Mouse (Mus musculus) left cerebral cortex, postnatal 36 days (tissue): ENCODE measurements around the gene Adcyap1r1. TPM values are rescaled to one million over a fixed set of nuclear protein-coding genes. Genes with fewer than 3 reads are reported as not detected.

Source experiments
- DNase-seq, 2 experiments: peaks; one replicate each; pipeline ENCODE4 v3.0.0; 2021 to 2022; ENCODE audit warnings: low spot score in 2 of 2, mixed read lengths in 1 of 2
- intact Hi-C: fragments of 180-260 bp; cut with DNase I; formaldehyde crosslinking; loops from one replicate; pipeline ENCODE4 v1.15.1; 2025
- total RNA-seq, 2 experiments: library from RNA; stranded (reverse); gene quantifications; 2 replicates each; pipeline ENCODE4 v1.2.3; 2021

Gene Adcyap1r1
- total RNA-seq, 2 experiments from 2014 or later, result 110 to 124 TPM

DNA sequence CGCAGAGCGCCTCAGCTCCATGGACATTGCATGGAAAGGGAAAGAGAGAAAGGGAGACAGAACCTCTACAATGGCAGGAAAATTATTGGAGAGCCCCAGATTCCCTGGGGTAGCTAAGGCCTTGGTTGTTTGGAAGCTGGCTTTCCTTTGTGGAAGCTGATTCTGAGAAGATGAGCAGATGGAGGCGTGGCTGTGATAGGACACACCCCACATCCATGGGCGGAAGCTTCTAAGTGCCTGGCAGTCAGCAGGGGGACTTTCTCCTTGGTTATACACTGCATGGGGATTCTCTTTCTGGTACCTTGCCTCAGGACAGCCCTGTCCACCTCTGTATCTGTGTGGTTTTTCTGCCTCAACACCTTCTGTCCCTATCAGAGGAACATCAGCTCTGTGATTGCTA lies 33.4 kb downstream of the Adcyap1r1 start:
- DNase-seq, result no peak

DNA sequence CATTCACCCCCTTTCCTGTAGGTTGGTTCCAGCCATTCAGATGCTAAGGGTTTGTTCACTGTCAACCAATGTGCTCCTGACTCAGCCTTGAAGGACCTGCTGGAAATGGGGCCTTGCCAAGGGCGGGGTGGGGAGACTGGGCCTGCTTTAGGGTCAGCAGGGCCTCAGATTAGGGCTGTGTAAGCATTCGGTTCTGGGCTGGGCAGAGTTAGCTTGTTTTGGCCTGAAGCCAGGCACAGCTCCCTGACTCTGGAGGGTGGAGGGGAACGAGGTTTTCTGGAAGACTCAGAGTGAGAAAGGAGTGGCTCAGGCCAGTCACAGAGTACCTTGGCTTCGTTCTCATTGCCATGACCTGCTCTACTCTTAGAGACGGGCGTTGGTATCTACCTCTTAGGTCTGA lies 35.9 kb downstream of the Adcyap1r1 start:
- no peak for DNase-seq

More for the DNA sequence above, 33.4 kb downstream of the Adcyap1r1 start:
- intact Hi-C loops, result no loop called here

DNA sequence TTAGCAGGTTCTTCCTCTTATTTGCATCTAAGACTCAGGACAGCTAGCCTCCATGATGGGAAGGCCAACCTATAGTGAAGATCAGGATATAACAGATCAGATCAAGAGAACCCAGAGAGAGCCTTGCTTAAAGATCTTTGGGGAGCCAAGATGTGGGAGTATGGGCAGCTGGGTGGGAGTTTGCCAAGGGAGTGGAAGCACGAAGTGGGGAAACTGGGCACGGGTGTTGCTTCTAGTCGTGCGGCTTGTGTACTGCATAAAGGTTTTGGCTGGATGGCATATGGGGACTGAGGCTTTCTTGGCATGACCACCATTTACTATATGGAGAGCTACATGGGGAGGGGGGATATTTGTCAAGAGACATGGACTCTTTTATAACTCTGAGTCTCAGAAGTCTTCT lies 44.4 kb downstream of the Adcyap1r1 start:
- intact Hi-C loops, result no loop called here
- DNase-seq, result peak in 1 of 2 experiments; percentile 32

More for the DNA sequence above, 35.9 kb downstream of the Adcyap1r1 start:
- intact Hi-C loops, result no loop called here

GRCm38 (mm10) chr6:55498753-55499152 lies 47.0 kb downstream of the Adcyap1r1 start:
- intact Hi-C loops, result no loop called here
- no peak for DNase-seq

DNA sequence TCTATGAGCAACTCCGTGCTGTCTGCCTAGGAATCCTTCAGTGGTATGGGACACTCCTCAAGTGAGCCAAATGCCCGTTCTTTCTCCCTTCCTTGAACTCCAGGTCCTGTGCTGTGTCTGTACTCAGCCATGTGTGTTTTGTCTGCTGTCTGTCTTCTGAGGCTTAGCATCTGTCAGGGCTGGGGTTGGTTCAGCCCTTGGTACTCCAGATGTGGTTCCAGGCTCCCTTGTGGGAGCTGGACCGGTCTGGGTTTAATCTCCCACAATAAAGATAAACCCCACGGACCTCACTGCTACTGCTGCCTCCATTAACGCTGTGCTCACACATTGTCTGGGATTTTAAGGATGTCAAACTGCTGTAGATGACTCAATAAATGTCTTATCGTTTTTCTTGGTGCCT lies 49.3 kb downstream of the Adcyap1r1 start:
- intact Hi-C loops, result no loop called here
- no peak for DNase-seq

DNA sequence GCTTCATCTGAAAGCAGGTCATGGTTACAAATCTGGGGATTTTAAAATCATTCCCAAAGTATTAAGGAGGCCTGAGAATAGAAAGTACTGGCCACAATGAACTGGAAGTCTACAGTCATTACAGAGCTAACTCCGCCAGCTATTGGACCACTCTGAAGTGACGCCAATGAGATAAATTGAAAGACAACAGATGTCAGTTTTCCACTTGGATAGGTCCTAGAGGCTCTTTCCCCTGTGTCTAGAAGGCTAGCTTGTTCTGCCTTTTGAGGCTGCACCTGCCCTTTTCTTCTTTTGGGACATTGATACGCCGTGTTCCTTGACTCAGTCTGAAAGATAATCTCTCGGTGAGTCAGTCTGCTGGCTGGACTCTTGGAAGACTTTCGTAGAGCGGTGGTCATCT lies 50.5 kb downstream of the Adcyap1r1 start:
- intact Hi-C loops, result no loop called here

GRCm38 (mm10) chr6:55504797-55505488 lies 53.2 kb downstream of the Adcyap1r1 start:
- intact Hi-C loops, result loop anchor here (2.0 to 5.0 kb wide), 3 partner anchors 44 to 128 kb away; partner anchors contain the start of gene Ghrhr
- peak in 1 of 2 experiments; percentile 57 for DNase-seq

More for the DNA sequence above, 50.5 kb downstream of the Adcyap1r1 start:
- DNase-seq, result no peak

- no peak for DNase-seq
- intact Hi-C loops, result loop anchor here (5.0 kb wide), 1 partner anchor 129 kb away; the partner anchor contains the start of gene Ghrhr
Observed at GRCm38 (mm10) chr6:55506519-55506918, 54.7 kb downstream of the Adcyap1r1 start.

DNA sequence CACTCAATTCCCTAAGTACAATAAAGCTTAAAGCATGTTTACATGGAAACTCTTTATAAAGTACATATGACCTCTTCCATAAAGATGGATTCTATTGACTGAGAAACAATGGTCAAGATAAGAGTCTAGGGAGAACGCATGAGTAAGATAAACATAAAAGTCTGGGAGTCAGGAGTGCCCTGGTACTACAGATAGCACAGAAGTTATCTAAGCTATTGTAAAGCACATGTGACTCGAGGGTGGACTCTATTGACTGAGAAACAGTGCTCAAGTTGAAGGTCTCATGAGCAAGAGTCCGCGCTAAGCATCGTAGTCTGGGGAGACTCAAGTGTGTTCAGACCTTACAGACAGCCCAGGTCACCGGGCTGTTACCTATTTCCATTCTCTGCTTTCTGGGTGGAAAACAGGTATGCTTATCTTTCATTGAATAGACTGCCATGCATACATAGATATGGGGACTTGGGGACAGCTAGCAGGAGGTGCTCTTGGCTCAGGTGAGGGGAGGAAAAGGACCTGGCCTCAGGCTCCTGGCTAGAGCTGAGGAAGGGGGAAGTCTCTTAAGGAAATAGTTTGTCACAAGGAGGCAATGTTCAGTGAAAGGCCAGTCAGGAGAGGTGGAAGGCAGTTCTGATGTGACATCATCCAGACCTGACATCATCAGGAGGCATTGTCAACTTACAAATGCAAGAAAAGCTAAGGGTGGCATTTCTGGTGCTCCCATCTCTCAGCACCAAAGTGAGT lies 57.5 kb downstream of the Adcyap1r1 start:
- DNase-seq, result no peak
- intact Hi-C loops, result loop anchor here (5.0 kb wide), 1 partner anchor 132 kb away; the partner anchor contains the start of gene Ghrhr

DNA sequence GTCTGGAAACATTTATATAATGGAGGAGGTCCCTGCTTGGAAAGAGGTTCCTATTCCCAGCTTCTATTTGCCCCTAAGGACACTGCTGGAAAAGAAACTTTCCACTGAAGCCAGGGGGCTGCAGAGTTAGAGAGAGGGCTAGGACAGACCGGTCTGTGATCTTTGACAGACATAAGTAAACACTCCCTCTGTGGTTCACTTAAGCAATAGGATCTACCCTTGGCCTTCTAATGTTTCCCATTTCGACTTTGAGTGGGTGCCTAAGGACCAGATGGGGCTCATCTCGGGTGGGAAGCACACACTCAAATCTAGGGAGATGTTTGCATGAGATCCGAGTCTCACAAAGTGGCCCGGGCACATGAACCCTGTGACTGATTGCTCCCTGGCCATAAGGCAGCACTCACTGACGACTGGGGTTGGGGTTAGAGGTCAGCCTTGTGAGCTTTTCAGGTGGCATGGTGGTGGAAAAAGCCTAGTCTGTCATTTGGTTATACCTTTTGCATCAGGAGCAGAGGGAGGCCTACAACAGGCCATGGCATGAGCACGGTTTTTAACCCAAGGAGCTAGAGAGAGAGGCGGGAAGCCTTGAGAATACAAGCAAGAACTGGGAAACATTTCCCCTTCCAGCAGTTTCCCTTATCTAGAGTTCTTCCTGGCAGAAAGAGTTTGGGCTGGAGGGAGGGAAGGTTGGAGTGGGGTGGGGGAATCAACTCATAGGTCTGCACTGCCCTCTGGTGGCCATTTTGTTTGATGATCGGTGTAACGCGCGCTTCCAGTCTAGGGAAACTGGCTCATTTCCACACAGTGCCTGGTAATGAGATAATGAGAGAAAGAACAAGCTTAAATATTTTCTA lies 59.7 kb downstream of the Adcyap1r1 start:
- intact Hi-C loops, result loop anchor here (2.0 kb wide), 1 partner anchor 279 kb away; no protein-coding TSS in a partner anchor
- peak; percentile 70 to 79 for DNase-seq

GRCm38 (mm10) chr6:55512066-55512703 lies 60.4 kb downstream of the Adcyap1r1 start:
- intact Hi-C loops, result no loop called here
- no peak for DNase-seq

- intact Hi-C loops, result no loop called here
- no peak for DNase-seq
Observed at GRCm38 (mm10) chr6:55513477-55513876, 61.7 kb downstream of the Adcyap1r1 start.

- intact Hi-C loops, result loop anchor here (1.0 to 5.0 kb wide), 3 partner anchors 293 to 529 kb away; no protein-coding TSS in a partner anchor
- peak; percentile 84 to 85 for DNase-seq
Observed at GRCm38 (mm10) chr6:55519605-55520201, 67.9 kb downstream of the Adcyap1r1 start.

DNA sequence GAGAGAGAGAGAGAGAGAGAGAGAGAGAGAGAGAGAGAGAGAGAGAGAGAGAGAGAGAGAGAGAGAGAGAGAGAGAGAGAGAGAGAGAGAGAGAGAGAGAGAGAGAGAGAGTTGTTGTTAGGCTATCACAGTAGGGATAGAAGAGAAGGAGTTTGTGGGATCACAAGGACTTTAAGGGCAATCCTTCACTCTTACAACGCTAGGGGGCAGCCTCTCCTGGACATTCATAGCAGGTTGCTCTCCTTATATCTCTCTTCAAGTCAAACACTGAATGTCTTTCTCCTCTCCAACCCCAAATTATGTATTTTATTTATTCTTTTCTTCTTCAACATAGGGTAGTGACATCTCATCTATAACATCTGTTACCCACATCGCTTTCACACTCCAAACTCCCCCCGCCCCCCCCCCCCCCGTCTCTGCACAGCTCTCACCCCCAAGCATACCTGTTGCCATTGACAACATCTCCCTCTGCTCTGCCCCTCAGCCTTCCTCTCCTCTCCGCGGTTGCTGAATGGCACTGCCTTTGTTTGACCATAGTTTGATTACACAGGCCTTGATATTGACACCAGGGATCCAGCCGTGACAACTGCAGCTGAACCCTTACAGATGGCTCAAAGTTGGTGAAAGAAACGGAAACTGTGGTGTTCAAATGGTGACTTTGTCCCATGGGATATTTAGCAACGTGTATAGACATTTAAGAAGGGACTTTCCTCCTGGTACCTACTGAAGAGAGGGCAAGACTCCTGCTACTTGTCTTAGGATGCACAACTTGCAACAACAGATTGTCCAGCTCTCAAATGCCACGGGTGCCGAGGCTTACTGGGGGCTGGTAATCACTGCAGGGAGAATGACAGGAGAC lies 68.7 kb downstream of the Adcyap1r1 start:
- DNase-seq, result peak; percentile 60 to 70
- intact Hi-C loops, result loop anchor here (1.0 to 5.0 kb wide), 2 partner anchors 292 to 430 kb away; no protein-coding TSS in a partner anchor

DNA sequence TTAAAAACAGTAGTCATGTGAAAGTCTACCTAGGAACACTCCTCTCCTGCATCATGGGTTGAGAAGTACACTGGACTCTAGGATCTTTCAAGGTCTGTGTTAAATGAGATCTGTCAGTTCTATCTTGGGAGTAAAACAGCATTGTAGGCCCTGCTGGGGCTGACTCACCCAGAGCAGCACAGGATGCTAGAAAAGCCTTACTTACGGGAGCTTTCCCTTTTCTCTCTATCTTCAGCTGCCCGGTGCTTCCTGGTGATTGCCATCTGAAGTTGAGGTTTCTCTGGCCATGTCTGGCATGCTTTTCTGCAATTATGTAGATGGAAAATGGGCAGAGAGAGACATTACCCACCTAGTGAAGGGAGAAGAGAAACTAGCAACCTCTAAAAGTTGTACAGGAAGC lies 84.7 kb downstream of the Adcyap1r1 start:
- no peak for DNase-seq
- intact Hi-C loops, result no loop called here

DNA sequence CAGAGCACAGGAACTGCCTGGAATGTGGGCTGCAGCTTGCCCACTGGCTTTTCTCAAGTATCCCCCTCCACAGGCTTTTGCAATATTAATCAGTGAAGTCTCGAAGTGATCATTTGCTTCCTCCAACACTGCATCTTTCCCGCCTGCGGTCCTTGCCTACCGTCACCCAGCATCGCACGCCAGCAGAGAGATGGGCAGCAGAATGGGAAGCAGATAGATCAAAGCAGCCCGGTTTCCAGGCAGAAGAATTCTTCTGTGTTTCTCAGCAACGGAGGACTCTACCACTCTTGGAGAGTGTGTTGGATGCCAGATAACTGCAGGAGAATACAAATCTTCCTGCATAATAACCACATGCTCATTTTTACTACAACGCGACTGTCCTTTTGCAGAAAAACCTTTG lies 87.4 kb downstream of the Adcyap1r1 start:
- peak; percentile 30 to 42 for DNase-seq
- intact Hi-C loops, result no loop called here

GRCm38 (mm10) chr6:55542359-55542758 lies 90.6 kb downstream of the Adcyap1r1 start:
- peak in 1 of 2 experiments; percentile 20 for DNase-seq
- intact Hi-C loops, result loop anchor here (5.0 kb wide), 1 partner anchor 405 kb away; no protein-coding TSS in a partner anchor

GRCm38 (mm10) chr6:55543345-55543744 lies 91.6 kb downstream of the Adcyap1r1 start:
- DNase-seq, result no peak
- intact Hi-C loops, result loop anchor here (5.0 kb wide), 1 partner anchor 404 kb away; no protein-coding TSS in a partner anchor
